Mouse (Mus musculus): ENCODE results near the gene Gna15.

DNA sequence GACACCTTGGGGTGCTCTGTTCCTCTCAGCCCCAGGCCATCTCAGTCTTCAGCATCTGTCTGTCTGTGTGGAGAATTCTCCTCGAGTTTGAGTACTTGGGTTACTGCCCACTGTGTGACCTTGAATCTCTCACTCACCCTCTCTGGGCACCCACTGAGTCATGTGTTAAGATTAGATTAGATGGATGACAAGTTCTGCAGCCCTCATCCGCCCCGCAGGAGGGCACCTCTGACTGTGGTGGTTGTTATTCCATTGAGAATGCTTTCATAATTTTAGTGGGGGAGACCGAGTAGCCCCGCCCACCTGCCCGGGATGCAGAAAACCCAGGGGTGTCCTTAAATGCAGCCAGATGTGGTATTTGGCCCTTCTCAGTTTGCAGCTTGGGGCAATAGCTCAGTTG lies 39.5 kb upstream of the Gna15 start:
- TF ChIP-seq NELFE (IDR thresholded peaks at IDR 0.05; ENCODE audit: low read depth, low read length) (no peak), CTCF (IDR thresholded peaks at IDR 0.05 in 2 of 3, conservative IDR thresholded peaks at IDR 0.05 in 1 of 3; ENCODE audit: control insufficient read depth in 1 of 3, insufficient read depth in 1 of 3, low read depth in 2 of 3, low read length in 3 of 3, poor library complexity in 1 of 3, severe bottlenecking in 1 of 3) (no peak), E2F4 (IDR thresholded peaks at IDR 0.05; ENCODE audit: borderline replicate concordance, low read depth, low read length) (no peak), EP300 (IDR thresholded peaks at IDR 0.05; ENCODE audit: low read depth in 1 of 2, low read length in 2 of 2) (no peak), POLR2A (IDR thresholded peaks at IDR 0.05; ENCODE audit: control insufficient read depth in 1 of 2, insufficient read depth in 1 of 2, low read depth in 1 of 2, low read length in 2 of 2, poor library complexity in 1 of 2) (no peak), CHD1 (IDR thresholded peaks at IDR 0.05; ENCODE audit: low read depth, low read length) (no peak), MAFK (IDR thresholded peaks at IDR 0.05; ENCODE audit: borderline replicate concordance, low read depth, low read length) (no peak), ZKSCAN1 (IDR thresholded peaks at IDR 0.05; ENCODE audit: low read depth, low read length) (no peak), ELF1 (IDR thresholded peaks at IDR 0.05; ENCODE audit: low read depth, low read length) (no peak), SMC3 (IDR thresholded peaks at IDR 0.05; ENCODE audit: low read depth, low read length) (no peak)

Data from MEL (cell line).